Mouse (Mus musculus) cerebellum, postnatal 36 days (tissue): ENCODE data around the gene Trp53i11.
A peak's percentile ranks its signal among the peaks of the same experiment; 100 is the strongest.

Experiments
- DNase-seq, 2 experiments: peaks; one replicate each; pipeline ENCODE4 v3.0.0; 2021 to 2022; ENCODE audit warnings: mixed read lengths in 2 of 2

Trp53i11 gene

DNA sequence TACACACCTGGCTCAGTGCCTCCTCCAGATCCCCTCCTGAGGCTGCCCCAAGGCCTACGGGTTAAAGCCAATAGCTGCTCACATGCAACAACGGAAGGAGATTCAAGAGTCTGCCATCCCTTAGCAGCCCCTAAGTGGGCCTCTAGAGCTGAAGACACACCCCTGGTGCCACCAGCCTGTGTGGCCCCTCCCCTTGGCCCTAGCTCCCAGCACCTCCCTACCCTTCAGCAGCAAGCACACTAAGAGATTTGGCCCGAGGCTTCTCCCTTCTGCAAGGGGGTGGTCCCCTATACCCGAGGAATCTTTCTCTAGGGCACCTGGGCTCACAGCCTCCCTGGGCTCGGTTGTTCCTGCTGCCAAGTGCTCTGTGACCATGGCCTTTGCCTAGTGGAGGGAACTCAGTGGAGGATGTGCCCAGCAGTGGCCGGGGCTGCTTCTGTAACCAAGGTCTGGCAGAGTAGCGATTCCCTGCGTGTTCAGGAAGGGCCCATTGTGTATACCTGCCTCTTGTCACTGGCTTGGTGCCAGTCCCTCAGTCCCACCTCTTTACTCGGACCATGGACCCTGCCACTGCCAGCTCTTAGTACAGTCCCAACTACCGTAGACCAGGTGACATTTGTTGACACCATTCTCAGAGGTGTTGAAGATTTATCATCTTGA, 13.5 kb downstream of the Trp53i11 start:
- no peak for DNase-seq

- DNase-seq: no peak
These were observed 14.6 kb downstream of the Trp53i11 start for GRCm38 (mm10) chr2:93201997-93202396.

GRCm38 (mm10) chr2:93202782-93203181, 15.4 kb downstream of the Trp53i11 start:
- no peak for DNase-seq

GRCm38 (mm10) chr2:93203682-93204081, 16.3 kb downstream of the Trp53i11 start:
- peak; percentile 83 to 87 for DNase-seq

- no peak for DNase-seq
These were observed 17.2 kb downstream of the Trp53i11 start for GRCm38 (mm10) chr2:93204571-93204970.

- DNase-seq: no peak
These were observed 18.8 kb downstream of the Trp53i11 start for GRCm38 (mm10) chr2:93206126-93206525.

DNA sequence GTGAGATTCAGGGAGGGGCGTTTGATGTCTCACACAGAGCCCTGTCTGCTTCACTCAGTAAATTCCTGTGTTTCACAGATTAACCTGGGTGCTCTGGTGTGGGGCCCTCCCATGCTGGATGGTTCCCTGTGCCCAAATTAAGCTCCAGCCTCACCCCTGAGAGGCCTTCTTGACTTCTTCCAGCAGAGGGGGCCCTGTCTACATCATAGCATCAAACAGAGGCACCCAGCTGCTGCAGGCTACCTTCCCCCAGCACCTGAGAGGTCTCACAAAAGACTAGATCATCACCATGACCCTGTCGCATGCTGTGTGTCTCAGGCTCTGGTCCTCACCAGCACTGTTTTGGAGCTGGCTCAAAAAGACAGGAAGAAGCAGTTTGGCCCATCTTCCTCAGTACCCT, 25.0 kb downstream of the Trp53i11 start:
- no peak for DNase-seq

GRCm38 (mm10) chr2:93212865-93213264, 25.5 kb downstream of the Trp53i11 start:
- DNase-seq: no peak

DNA sequence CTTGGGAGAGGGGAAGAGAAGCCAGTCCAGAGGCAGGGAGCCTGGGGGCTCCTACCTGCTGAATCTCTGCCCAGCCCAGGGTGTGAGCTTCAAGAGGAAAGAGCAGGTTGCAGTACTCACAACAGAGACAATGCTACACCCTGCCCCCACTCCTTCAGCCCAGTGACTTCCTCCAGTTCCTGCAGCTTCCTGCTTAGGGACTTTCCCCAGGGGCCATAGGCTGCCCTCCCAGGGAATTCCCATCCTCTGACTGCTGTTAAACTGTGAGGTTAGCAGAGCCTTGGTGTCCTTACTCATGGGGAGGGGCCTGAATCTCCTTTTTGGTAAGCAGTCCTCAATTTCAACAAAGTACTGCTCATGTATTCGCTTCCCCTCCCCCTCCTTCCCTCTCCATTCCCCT, 26.8 kb downstream of the Trp53i11 start:
- DNase-seq: no peak

DNA sequence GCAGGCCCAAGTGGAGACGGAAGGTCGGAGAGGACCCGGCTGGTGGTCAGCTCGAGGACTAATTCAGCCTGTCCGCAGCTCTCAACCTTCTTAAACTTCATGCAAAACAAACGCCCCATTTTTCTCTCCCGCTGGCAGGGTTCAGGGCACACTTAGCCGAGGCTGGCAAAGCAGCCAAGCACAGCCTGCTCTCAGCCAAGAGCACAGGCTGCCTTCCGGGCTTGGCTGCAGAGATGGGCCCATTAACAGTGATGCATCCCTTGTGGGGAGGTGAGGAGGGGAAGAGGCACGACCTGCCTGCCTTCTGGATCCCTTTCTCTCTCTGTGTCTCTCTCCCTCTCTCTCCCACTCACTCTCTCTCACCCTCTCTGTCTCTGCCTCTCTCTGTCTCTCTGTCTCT, 28.4 kb downstream of the Trp53i11 start:
- DNase-seq: peak; percentile 80 to 84

DNA sequence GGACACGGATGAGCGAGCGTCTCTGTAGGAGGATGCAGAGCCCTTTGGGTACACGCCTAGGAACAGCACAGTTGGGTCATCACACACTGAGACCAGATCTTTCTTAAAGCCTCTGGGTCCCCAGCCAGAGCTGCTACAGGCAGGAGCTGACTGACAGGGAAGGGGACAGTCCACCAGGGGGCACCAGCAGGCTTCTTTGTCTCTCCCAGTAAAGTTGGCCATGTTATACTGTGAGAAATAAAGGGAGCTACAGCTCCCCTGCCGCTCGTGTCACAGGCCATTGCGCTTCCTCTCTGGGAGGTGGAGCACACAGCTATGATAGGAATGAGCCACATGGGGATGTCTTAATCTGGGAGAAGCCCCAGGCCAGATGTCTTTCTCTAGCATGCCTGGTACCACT, 29.7 kb downstream of the Trp53i11 start:
- peak; percentile 96 to 97 for DNase-seq

GRCm38 (mm10) chr2:93218353-93218990, 31.1 kb downstream of the Trp53i11 start:
- DNase-seq: no peak

- DNase-seq: peak in 1 of 2 experiments; percentile 48
These were observed 32.2 kb downstream of the Trp53i11 start for GRCm38 (mm10) chr2:93219576-93219975.

DNA sequence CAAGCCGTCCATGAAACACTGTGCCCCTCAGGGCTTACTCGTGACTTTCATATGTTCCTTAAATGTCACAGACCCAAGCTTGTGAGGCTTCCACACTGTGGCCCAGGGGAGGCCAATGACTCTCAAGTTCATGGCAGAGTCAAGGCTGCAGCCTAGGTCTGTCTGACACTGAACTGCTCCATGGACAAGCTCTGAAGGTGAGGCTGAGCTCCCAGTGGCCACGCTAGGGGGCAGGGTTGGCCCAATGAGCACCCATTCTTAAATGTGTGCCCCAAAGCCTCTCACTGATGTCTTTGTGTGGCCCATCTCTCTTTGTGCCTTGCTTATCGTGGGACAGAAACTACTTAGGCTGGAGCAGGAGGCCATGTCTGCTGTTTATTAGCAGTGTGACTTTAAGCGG, 33.1 kb downstream of the Trp53i11 start:
- no peak for DNase-seq

DNA sequence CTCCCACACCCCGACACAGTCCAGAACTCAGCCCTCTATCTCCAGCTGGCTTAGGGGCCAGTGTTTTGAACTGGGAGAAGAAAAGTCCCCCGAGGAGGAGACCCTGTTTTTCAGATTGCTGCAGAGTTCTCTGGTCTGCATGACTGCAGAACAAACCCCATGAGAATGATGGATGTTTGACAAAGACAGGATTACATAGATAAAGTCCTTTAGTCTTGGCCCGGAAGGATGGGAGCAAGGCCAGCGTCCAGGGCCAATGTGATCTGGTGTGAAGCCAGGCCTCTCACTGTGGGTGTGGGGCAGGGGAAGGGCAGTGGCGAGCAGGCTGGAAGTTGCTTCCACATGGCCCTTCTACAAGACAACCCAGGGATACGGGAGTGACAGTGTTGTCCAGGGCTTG, 36.1 kb downstream of the Trp53i11 start:
- DNase-seq: peak; percentile 72 to 79

- peak; percentile 92 to 94 for DNase-seq
These were observed 39.6 kb downstream of the Trp53i11 start for GRCm38 (mm10) chr2:93226606-93227595.

- no peak for DNase-seq
These were observed 40.5 kb downstream of the Trp53i11 start for GRCm38 (mm10) chr2:93227713-93228479.

- DNase-seq: no peak
These were observed 41.1 kb downstream of the Trp53i11 start for GRCm38 (mm10) chr2:93228480-93228824.

GRCm38 (mm10) chr2:93232141-93232540, 44.8 kb downstream of the Trp53i11 start:
- DNase-seq: no peak

- no peak for DNase-seq
These were observed 49.7 kb downstream of the Trp53i11 start for GRCm38 (mm10) chr2:93237055-93237454.

DNA sequence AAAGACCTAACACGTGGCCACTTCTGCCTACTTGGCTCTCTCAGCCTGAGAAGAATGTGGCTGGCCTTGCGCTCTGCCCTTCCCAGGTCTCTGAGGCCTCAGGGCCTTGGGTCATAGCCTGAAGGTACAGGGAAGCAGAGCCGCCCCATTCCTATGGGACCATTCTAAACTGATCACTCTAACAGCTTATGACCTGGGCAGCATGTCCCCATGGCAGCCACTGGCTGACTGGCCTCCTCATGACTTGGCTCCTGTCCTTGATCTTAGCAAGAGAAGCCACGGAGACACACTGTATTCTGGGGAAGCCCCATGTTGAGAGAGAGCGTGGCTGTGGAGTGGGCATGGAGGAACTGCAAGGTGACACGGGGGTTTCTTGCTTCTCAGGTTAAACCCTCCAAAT, 51.5 kb downstream of the Trp53i11 start:
- DNase-seq: no peak

DNA sequence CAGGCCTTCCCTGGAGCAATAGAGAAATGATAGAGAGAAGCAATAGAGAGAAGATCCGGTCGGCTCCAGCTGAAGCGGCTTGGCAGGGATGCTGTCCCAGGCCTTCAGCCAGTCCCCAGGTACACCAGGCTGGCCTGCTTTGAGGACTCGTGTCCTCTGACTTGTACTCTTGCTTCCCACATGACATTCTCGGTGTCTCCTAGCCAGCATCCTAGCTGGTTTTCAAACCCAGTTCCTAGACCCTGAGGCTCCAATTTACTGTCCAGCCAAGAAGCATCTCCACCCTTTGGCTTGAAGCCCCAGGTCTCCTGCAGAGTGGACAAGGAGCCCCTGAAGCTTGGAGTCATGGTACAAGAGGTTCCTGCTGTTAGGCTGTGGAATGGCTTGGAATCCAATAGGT, 54.8 kb downstream of the Trp53i11 start:
- DNase-seq: peak; percentile 59 to 62
